Mouse (Mus musculus) ovary, postnatal 10 days (tissue): ENCODE results near the gene Trappc10.
"Not testable (repeated sequence)": the region's sequence is repeated elsewhere in the genome, so short reads cannot be mapped to it uniquely, and the experiment has no call there.

Experiments
- DNase-seq: peaks from one replicate; pipeline ENCODE4 v3.0.0; 2022; ENCODE audit warnings: low spot score

Gene Trappc10

GRCm38 (mm10) chr10:78201182-78201581 is 43.3 kb downstream of the Trappc10 start:
- DNase-seq: no peak

GRCm38 (mm10) chr10:78192933-78193332 is 51.5 kb downstream of the Trappc10 start:
- DNase-seq: no peak

- not testable (repeated sequence) for DNase-seq
Measured at GRCm38 (mm10) chr10:78186076-78186475, 58.4 kb downstream of the Trappc10 start.

- no peak for DNase-seq
Measured at GRCm38 (mm10) chr10:78185381-78185725, 59.1 kb downstream of the Trappc10 start.

GRCm38 (mm10) chr10:78184531-78185380 is 59.7 kb downstream of the Trappc10 start, which contains the start of gene Pwp2:
Pwp2 (minus strand) TSS chr10:78185149.
- peak; percentile 62 for DNase-seq

- no peak for DNase-seq
Measured at GRCm38 (mm10) chr10:78183577-78183976, 60.9 kb downstream of the Trappc10 start.

- no peak for DNase-seq
Measured at GRCm38 (mm10) chr10:78182321-78182720, 62.1 kb downstream of the Trappc10 start.

GRCm38 (mm10) chr10:78174474-78174873 is 70.0 kb downstream of the Trappc10 start:
- DNase-seq: no peak

GRCm38 (mm10) chr10:78171581-78171980 is 72.9 kb downstream of the Trappc10 start:
- DNase-seq: no peak

GRCm38 (mm10) chr10:78171057-78171456 is 73.4 kb downstream of the Trappc10 start:
- no peak for DNase-seq

- no peak for DNase-seq
Measured at GRCm38 (mm10) chr10:78170445-78170844, 74.0 kb downstream of the Trappc10 start.

- peak; percentile 98 for DNase-seq
Measured at GRCm38 (mm10) chr10:78169281-78170042, 75.0 kb downstream of the Trappc10 start, which contains the start of gene D10Jhu81e. D10Jhu81e (minus strand) TSS chr10:78169782.

GRCm38 (mm10) chr10:78168792-78169191 is 75.6 kb downstream of the Trappc10 start:
- no peak for DNase-seq

GRCm38 (mm10) chr10:78167775-78168174 is 76.7 kb downstream of the Trappc10 start:
- no peak for DNase-seq

- DNase-seq: no peak
Measured at GRCm38 (mm10) chr10:78167333-78167732, 77.1 kb downstream of the Trappc10 start.

- DNase-seq: no peak
Measured at GRCm38 (mm10) chr10:78165256-78166005, 79.0 kb downstream of the Trappc10 start.

- no peak for DNase-seq
Measured at GRCm38 (mm10) chr10:78164786-78165185, 79.7 kb downstream of the Trappc10 start.

- no peak for DNase-seq
Measured at GRCm38 (mm10) chr10:78163923-78164322, 80.5 kb downstream of the Trappc10 start.

GRCm38 (mm10) chr10:78163241-78163640 is 81.2 kb downstream of the Trappc10 start:
- no peak for DNase-seq

- no peak for DNase-seq
Measured at GRCm38 (mm10) chr10:78162646-78163045, 81.8 kb downstream of the Trappc10 start.

- DNase-seq: no peak
Measured at GRCm38 (mm10) chr10:78161096-78161495, 83.3 kb downstream of the Trappc10 start.

- DNase-seq: no peak
Measured at GRCm38 (mm10) chr10:78160369-78161095, 83.9 kb downstream of the Trappc10 start.
